Mouse (Mus musculus) natural killer cell, adult 2 months (primary cell): Measurements from ENCODE around the gene Nav2.

Source experiments
- DNase-seq, 2 experiments: peaks; one replicate each; pipeline ENCODE4 v3.0.0; 2022; ENCODE audit warnings: low spot score in 2 of 2

Gene Nav2

GRCm38 (mm10) chr7:49604965-49605795 lies 696.7 kb downstream of the Nav2 start:
- no peak for DNase-seq

- peak; percentile 29 to 57 for DNase-seq
These were observed 707.8 kb downstream of the Nav2 start for GRCm38 (mm10) chr7:49616258-49616735.

- DNase-seq, result no peak
These were observed 708.6 kb downstream of the Nav2 start for GRCm38 (mm10) chr7:49617087-49617486.

GRCm38 (mm10) chr7:49620160-49620559 lies 711.6 kb downstream of the Nav2 start:
- no peak for DNase-seq

GRCm38 (mm10) chr7:49631885-49632284 lies 723.4 kb downstream of the Nav2 start:
- no peak for DNase-seq

- DNase-seq, result no peak
These were observed 723.9 kb downstream of the Nav2 start for GRCm38 (mm10) chr7:49632391-49632790.

DNA sequence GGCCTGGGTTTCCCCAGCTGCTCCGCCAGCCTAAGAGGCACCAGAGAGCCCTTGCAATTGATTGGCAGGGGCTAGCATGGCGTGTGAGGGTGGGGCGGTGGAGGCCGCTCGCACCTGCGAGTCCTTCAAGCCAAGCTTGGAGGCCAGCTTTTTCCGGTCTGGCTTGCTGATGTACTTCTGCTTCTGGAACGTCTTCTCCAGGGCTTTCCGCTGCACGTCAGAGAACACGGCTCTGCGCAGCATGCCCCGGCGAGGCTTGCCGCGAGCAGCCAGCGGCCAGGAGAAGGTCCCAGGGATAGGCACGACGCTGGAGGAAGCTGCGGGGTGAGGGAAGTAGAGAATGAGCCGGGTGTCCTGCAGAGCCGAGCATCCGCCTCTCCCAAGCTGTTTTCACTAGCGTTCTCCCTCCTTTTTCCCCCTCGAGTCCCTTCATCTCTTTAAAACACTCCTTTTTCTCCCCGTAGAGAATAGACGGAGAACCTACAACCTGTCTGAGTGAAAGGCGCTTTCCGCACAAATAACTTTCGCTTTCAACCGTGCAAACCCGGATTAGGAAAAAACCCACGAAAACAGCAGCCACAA lies 725.0 kb downstream of the Nav2 start:
- peak; percentile 43 to 47 for DNase-seq

DNA sequence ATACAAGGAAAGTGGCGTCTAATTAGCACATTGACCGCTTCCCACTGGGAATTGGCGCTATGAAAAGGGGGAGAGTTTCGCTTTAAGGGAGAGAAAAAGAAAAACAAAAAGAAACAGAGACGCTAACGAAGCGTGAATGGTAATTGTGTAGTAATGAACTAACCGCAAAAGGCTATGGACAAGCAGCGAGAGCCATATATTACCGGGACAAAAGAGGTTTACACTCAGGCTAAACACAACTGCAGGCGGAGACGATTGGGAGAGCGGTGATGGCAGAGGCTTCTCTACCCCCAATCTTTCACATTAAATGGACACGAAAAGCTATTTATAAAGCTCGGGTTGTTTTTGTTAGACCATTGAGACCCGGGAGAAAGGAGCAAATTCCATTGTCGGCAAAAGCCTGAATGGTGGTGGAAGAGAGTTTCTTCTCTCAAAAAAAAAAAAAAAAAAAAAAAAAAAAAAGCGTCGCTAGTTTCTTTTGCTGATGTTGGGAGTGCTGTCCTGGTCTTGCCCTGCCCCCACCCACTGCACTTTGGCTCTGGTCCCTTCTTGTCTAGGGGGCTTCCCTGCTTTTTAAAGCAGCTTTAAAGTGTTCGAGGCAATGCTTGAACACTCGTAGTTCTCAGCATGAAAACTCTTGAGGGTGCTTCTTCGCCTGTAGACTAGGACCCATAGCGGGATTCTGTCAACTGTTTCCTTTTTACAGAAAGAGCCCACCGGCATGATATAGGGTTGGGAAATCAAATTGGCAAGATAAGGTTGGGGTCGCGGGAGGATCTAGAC lies 726.0 kb downstream of the Nav2 start:
- DNase-seq, result no peak

GRCm38 (mm10) chr7:49635074-49635621 lies 726.6 kb downstream of the Nav2 start:
- peak; percentile 39 to 42 for DNase-seq

DNA sequence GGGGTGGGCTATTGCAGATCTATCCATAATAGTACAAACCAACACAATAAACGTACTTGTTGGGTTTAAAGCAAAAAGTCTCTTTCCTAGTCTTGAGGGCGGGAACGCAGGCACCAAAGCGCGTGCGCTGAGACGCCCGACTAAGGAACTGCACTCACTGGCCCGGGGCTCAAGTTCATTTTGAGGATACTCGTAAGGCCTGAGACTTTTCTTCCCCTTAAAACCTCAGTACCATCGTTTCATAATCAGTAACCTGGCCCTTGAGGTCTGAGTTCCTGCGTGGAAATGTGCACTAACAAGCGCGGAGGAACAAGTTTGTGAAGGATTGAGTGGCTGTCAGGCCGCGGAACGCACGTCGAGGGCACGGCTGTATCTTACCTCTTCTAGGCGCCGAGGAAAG lies 727.5 kb downstream of the Nav2 start:
- no peak for DNase-seq

- DNase-seq, result no peak
These were observed 728.1 kb downstream of the Nav2 start, which contains the start of gene Dbx1 for GRCm38 (mm10) chr7:49636491-49637115. Dbx1 (minus strand) TSS chr7:49636849.

GRCm38 (mm10) chr7:49637281-49637680 lies 728.8 kb downstream of the Nav2 start:
- DNase-seq, result no peak

GRCm38 (mm10) chr7:49637851-49638663 lies 729.5 kb downstream of the Nav2 start:
- no peak for DNase-seq

- no peak for DNase-seq
These were observed 730.6 kb downstream of the Nav2 start for GRCm38 (mm10) chr7:49638941-49639776.

- no peak for DNase-seq
These were observed 731.6 kb downstream of the Nav2 start for GRCm38 (mm10) chr7:49639864-49640708.

DNA sequence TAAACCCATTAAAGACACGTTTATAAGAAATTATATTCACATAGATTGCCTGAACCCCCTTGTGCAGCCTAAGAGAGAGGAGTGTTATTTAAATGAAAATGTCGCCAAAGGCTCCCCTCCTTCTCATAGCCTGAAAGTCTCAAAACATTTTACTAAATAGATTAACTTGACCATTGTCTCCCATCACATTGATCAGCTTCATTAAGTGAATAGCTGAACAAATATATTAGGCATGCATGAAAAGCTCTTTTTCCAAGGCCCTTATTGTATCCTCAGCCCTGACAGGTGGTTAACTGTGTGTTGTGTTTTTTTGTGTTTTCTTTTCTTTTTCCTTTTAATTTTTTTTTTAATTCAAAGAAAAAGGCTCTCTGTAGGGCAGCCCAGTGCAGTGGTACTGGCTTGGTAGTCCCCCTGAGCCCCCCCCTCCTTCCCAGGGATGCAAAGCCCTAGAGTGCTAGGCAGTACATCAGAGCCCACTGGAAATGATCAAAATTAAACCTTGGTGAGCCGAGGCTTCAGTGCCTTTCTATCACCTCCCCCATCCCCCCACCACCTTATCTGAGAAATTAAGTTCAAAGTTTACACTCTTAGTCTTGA lies 732.3 kb downstream of the Nav2 start:
- DNase-seq, result no peak
